Mouse (Mus musculus) lung, embryonic 16.5 days (tissue): ENCODE results near the gene Umad1. TPM values are rescaled to one million over a fixed set of nuclear protein-coding genes. Genes with fewer than 3 reads are reported as not detected.

Source experiments
- ATAC-seq: fragments of 200-750 bp; cut with Nextera tagmentation; 2 replicates; pipeline ENCODE4 v1.8.0; 2017; ENCODE audit warnings: low read depth, mild to moderate bottlenecking, moderate library complexity
- H3K27ac ChIP-seq: fragments of 300-500 bp; sonication (generic); 2 replicates; pipeline ENCODE4 v1.5.1; 2014; ENCODE audit warnings: mild to moderate bottlenecking, control low read depth, low read length
- H3K27me3 ChIP-seq: fragments of 300-500 bp; sonication (generic); 2 replicates; pipeline ENCODE4 v1.6.1; 2014; ENCODE audit warnings: low read depth, low read length, mixed read lengths; ENCODE audit not compliant: control insufficient read depth, insufficient read depth
- H3K36me3 ChIP-seq: fragments of 300-500 bp; sonication (generic); 2 replicates; pipeline ENCODE4 v1.6.1; 2014; ENCODE audit warnings: low read length; ENCODE audit not compliant: control insufficient read depth, insufficient read depth
- H3K4me1 ChIP-seq: fragments of 300-500 bp; sonication (generic); replicated peaks from 2 replicates; pipeline ENCODE4 v1.6.1; 2014; ENCODE audit warnings: low read length, mixed read lengths; ENCODE audit not compliant: control insufficient read depth, insufficient read depth
- H3K4me2 ChIP-seq: fragments of 300-500 bp; sonication (generic); 2 replicates; pipeline ENCODE4 v1.6.1; 2014; ENCODE audit warnings: low read depth, low read length, control low read depth
- H3K4me3 ChIP-seq: fragments of 300-500 bp; sonication (generic); 2 replicates; pipeline ENCODE4 v1.5.1; 2014; ENCODE audit warnings: mild to moderate bottlenecking, low read length, control low read depth
- H3K9ac ChIP-seq: fragments of 300-500 bp; sonication (generic); 2 replicates; pipeline ENCODE4 v1.6.1; 2014; ENCODE audit warnings: low read length, control low read depth
- H3K9me3 ChIP-seq: fragments of 300-500 bp; sonication (generic); 2 replicates; pipeline ENCODE4 v1.6.1; 2016; ENCODE audit warnings: low read length; ENCODE audit not compliant: control insufficient read depth
- WGBS: fragments of 180-500 bp; shearing (Covaris S2); extraction: QIAGEN DNeasy Blood & Tissue Kit; methylation state at CpG from one replicate; pipeline ENCODE4 v1.1.7; 2014; 5-methylcytosine and 5-hydroxymethylcytosine counted together
- polyA plus RNA-seq: library from polyadenylated mRNA; unstranded; fragments of >200 nt; fragmentation: Nextera tagmentation; extraction: Ambion mirVana; gene quantifications from 2 replicates; pipeline ENCODE4 v1.2.1, GENCODE M21; 2015

The Umad1 gene
- polyA plus RNA-seq, 1 experiment from 2014 or later: 26.7 TPM

DNA sequence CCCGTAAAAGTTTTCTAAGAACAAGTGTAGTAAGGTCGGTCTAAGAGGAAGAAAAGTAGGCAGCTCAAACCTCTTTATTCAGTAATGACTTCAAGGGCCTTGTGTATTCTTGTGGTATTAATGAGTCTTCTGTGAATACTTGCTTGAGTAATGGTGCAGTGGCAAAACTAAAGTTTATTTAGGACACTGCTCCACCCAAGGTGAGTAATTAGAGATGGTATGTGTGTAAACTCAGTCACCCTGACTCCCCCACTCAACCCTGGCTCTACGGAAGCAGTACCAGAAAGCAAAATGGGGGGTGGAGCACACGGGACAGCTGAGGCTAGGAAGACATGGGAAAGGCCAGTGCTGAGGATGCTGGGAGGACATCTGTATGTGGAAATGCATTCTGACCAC, 236.7 kb downstream of the Umad1 start:
- Histone ChIP-seq H3K4me1 (peaks cover 6% of the 10 kb centered on the region; the same call in 1 of the 2 replicates), H3K9me3 (no peaks in the 10 kb centered on the region), H3K27ac (peak overlapping the region; percentile 37; the same call in 1 of the 2 replicates), H3K4me2 (no peak overlapping the region), H3K36me3 (no peaks in the 10 kb centered on the region), H3K9ac (no peak overlapping the region), H3K4me3 (no peak overlapping the region), H3K27me3 (no peaks in the 10 kb centered on the region)
- ATAC-seq: peak; percentile 45; the same call in 1 of the 2 replicates
- 44% methylated on average over 4 of the region's 4 CpGs for WGBS

DNA sequence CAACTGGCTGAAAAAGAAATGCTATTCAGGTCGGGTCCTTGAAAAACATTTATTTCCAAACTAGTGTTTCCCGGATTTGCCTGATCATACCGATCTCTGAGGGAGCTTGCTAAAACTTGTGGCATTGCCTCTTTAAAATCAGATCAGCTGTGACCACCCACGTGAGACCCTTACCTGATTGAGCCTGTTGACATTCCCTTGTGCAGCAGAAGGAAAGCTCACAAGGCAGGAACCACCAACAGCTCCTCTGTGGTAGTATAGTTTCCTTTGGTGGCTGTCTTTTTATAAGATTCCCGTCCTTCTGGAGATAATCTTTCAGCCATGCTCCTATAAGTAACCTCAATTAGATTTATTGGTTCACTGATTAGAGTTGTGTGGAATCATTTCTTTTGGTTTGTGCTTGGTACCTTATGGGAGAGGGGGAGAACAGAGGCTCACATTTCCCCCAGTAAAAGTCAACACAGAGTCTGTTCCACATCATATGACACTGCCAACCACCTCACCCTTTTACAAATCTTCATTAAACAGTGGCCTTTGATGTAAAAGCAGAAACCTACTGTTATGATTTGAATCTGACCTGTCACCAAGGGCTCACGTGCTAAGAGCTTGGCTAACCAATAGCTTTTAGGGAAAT, 238.3 kb downstream of the Umad1 start:
- H3K4me3 ChIP-seq: no peak overlapping the region
- H3K9me3 ChIP-seq: no peaks in the 10 kb centered on the region
- ATAC-seq: no peak
- H3K4me2 ChIP-seq: no peak overlapping the region
- H3K9ac ChIP-seq: no peak overlapping the region
- H3K27me3 ChIP-seq: no peaks in the 10 kb centered on the region
- peaks cover 6% of the 10 kb centered on the region; the same call in 1 of the 2 replicates for H3K4me1 ChIP-seq
- no peaks in the 10 kb centered on the region for H3K36me3 ChIP-seq
- H3K27ac ChIP-seq: no peak overlapping the region
- WGBS: 61% methylated on average over 6 of the region's 6 CpGs

DNA sequence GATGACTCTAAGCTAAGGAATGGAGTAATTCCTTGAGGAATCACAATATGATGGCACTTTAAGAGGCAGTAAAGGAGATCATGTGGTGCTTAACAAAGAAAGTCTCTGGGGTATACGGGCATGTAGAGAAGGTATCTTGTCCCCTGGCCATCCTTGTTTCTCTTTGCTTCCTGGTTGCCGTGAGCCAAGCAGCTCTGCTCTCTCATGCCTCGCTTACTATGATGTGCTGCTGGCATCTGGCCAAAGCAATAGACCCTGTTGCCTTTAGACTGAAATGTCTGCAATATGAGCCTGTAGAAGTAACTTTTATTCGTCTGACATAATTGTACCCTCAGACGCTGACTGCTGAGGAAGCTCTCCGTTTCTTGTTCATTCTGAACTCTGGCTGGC, 238.8 kb downstream of the Umad1 start:
- WGBS: 47% methylated on average over 6 of the region's 6 CpGs

DNA sequence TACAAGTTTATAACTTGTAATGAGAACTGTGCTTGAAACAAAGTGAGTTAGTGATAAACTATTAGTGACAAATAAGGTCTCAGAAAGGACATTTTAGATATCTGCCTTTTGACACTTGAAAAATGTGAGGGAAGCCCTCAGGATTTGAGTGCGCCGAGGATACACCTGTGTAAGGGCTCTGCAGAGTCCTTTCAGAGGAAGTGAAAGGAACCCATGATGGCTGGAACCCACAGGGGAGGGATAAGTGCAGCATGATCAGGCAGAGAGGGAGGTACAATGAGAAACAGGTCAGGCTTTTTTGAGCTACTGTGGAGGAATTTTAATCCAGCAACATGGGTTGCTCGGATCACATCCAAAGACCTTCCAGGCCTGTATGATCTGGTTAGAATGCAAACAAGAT, 239.9 kb downstream of the Umad1 start:
- no peak overlapping the region for H3K4me3 ChIP-seq
- H3K9me3 ChIP-seq: no peaks in the 10 kb centered on the region
- H3K27me3 ChIP-seq: no peaks in the 10 kb centered on the region
- H3K4me1 ChIP-seq: peaks cover 6% of the 10 kb centered on the region; the same call in 1 of the 2 replicates
- no peak overlapping the region for H3K4me2 ChIP-seq
- WGBS: 89% methylated on average over 3 of the region's 3 CpGs
- H3K27ac ChIP-seq: no peak overlapping the region
- H3K36me3 ChIP-seq: no peaks in the 10 kb centered on the region
- no peak for ATAC-seq
- H3K9ac ChIP-seq: no peak overlapping the region

More for the DNA sequence above, 238.8 kb downstream of the Umad1 start:
- Histone ChIP-seq H3K36me3 (no peaks in the 10 kb centered on the region), H3K9ac (no peak overlapping the region), H3K9me3 (no peaks in the 10 kb centered on the region), H3K27me3 (no peaks in the 10 kb centered on the region), H3K27ac (no peak overlapping the region), H3K4me2 (no peak overlapping the region), H3K4me1 (peaks cover 6% of the 10 kb centered on the region; the same call in 1 of the 2 replicates), H3K4me3 (no peak overlapping the region)
- no peak for ATAC-seq

DNA sequence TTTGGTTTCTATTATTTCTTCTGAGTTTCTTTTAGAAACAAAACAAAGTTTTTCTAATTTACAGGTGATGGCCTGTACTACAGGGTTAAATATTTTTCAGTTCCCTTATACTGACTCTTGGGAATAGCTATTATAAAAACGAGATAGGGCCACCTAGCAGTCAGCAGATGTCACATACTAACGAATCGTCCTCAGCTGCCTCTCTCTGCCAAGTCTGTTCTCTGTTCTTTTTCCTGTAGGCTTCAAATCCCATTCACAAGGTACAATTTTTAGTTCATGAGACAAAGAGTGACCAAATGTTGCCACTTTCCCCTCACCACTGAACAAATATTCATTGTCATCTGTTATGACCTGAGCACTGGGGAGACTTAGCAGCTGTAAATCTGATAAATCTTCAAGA, 244.9 kb downstream of the Umad1 start:
- no peak for ATAC-seq
- H3K9ac ChIP-seq: no peak overlapping the region

DNA sequence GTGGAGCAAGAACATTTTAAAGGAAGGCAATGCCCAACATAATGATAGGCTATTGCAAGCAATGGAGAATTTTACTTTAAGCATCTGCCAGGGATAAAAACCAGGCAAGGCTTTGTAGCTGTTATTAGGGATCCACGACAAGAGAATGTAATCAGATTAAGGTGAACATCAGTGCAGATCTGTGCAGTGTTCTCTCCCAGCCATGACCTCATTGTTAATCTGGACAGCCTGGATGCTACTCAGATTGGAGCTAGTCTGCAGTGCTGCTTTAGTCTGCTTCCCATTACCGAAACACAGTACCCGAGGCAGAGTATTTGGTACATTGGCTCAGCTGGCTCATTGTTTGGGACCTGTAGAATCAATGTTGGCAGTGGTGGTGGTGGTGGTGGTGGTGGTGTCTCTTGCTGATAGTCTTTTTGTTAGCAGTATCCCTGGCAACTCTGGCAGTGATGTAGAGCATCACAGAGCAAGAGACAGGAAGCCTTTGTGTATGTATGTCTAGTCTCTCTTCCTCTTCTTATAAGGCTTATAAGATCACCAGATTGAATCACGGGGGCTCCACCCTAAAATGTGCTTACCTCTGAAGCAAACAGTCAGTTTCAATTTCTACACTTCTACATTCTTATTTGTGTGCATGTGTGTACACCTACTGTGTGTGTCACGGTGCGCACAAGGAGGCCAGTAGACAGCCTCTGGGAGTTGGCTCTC, 245.6 kb downstream of the Umad1 start:
- Histone ChIP-seq H3K27ac (no peak overlapping the region), H3K4me1 (peaks cover 4% of the 10 kb centered on the region; the same call in 1 of the 2 replicates), H3K4me3 (no peak overlapping the region), H3K27me3 (no peaks in the 10 kb centered on the region), H3K36me3 (no peaks in the 10 kb centered on the region), H3K9ac (no peak overlapping the region), H3K4me2 (no peak overlapping the region), H3K9me3 (no peaks in the 10 kb centered on the region)
- whole genome bisulfite sequencing: 78% methylated on average over 6 of the region's 6 CpGs
- no peak for ATAC-seq

More for the DNA sequence above, 244.9 kb downstream of the Umad1 start:
- 39% methylated on average over 3 of the region's 3 CpGs for WGBS
- Histone ChIP-seq H3K4me3 (no peak overlapping the region), H3K36me3 (no peaks in the 10 kb centered on the region), H3K9me3 (no peaks in the 10 kb centered on the region), H3K4me2 (no peak overlapping the region), H3K4me1 (peaks cover 4% of the 10 kb centered on the region; the same call in 1 of the 2 replicates), H3K27me3 (no peaks in the 10 kb centered on the region), H3K27ac (no peak overlapping the region)

DNA sequence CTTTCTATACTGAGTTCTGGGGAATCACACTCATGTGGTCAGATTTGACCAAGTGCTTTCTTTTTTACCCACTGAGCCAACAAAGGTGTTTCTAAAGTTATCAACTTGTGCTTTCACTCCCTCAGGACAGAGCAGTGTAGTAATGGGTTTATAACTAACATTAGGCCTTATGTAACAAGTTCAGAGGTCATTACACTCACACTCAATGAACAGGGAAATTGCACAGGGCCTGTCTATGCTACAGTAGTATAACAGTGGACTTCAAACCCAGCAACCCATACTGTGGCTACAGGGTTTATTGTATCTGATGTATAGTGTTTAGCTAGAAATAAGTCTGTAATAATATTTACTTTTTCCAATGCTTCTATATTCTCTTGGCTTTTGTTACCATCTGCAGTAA, 247.5 kb downstream of the Umad1 start:
- Histone ChIP-seq H3K4me1 (peaks cover 13% of the 10 kb centered on the region), H3K4me2 (no peak overlapping the region), H3K4me3 (no peak overlapping the region), H3K9me3 (no peaks in the 10 kb centered on the region), H3K27me3 (no peaks in the 10 kb centered on the region), H3K36me3 (no peaks in the 10 kb centered on the region), H3K27ac (no peak overlapping the region), H3K9ac (no peak overlapping the region)
- no peak for ATAC-seq

Other genes with a start within 250 kb of the Umad1 start
- gene Col28a1, start 66.7 kb upstream of the Umad1 start, polyA plus RNA-seq: 1.8 and 2.2 TPM in 2 replicates
- 23.2 and 23.5 TPM in 2 replicates for gene Mios, start 50.1 kb upstream of the Umad1 start, polyA plus RNA-seq
- gene Rpa3, start 115 bp upstream of the Umad1 start, polyA plus RNA-seq: 157 and 165 TPM in 2 replicates
- gene Gm45062, start 162 bp downstream of the Umad1 start, polyA plus RNA-seq: 12.1 and 12.6 TPM in 2 replicates